Mouse (Mus musculus) liver, postnatal 0 days (tissue): ENCODE data around the gene Rab3c.

Source experiments
- CTCF ChIP-seq: sonication (generic); IDR thresholded peaks from 2 replicates; pipeline ENCODE4 v1.5.1; 2016; ENCODE audit warnings: antibody characterized with exemption, low read depth
- EP300 ChIP-seq: IDR thresholded peaks from 2 replicates; pipeline ENCODE4 v1.6.1; 2016; ENCODE audit warnings: antibody characterized with exemption, low read depth, mild to moderate bottlenecking

- no peak for TF ChIP-seq CTCF
- no peak for TF ChIP-seq EP300
These were observed 32.3 kb downstream of the Rab3c start for GRCm38 (mm10) chr13:110248481-110248880.
